Mouse (Mus musculus) kidney, postnatal 0 days (tissue): Measurements from ENCODE around the gene Cdk1. TPM values are rescaled to one million over a fixed set of nuclear protein-coding genes. Genes with fewer than 3 reads are reported as not detected.

ENCODE experiments used
- ATAC-seq: fragments of 200-750 bp; cut with Nextera tagmentation; replicated peaks from 2 replicates; pipeline ENCODE4 v1.8.0; 2017; ENCODE audit warnings: low read depth, moderate number of reproducible peaks, moderate TSS enrichment, moderate library complexity; ENCODE audit not compliant: low FRiP score
- DNase-seq: peaks from one replicate; pipeline ENCODE4 v3.0.0-alpha.2; 2016; ENCODE audit warnings: low spot score
- H3K27ac ChIP-seq: fragments of 300-500 bp; sonication (generic); 2 replicates; pipeline ENCODE4 v1.5.1; 2014; ENCODE audit warnings: mild to moderate bottlenecking
- H3K27me3 ChIP-seq: fragments of 300-500 bp; sonication (generic); 2 replicates; pipeline ENCODE4 v1.6.1; 2014; ENCODE audit warnings: low read length, mixed read lengths; ENCODE audit not compliant: insufficient read depth
- H3K36me3 ChIP-seq: fragments of 300-500 bp; sonication (generic); 2 replicates; pipeline ENCODE4 v1.6.1; 2014; ENCODE audit warnings: low read length, mixed read lengths; ENCODE audit not compliant: insufficient read depth
- H3K4me1 ChIP-seq: fragments of 300-500 bp; sonication (generic); replicated peaks from 2 replicates; pipeline ENCODE4 v1.6.1; 2014; ENCODE audit warnings: antibody characterized with exemption, low read length, mixed read lengths; ENCODE audit not compliant: insufficient read depth
- H3K4me2 ChIP-seq: fragments of 300-500 bp; sonication (generic); 2 replicates; pipeline ENCODE4 v1.6.1; 2014; ENCODE audit warnings: mild to moderate bottlenecking, low read length, moderate library complexity, mixed read lengths
- H3K4me3 ChIP-seq: fragments of 300-500 bp; sonication (generic); replicated peaks from 2 replicates; pipeline ENCODE4 v1.5.1; 2014; ENCODE audit warnings: low read depth, low read length
- H3K9ac ChIP-seq: fragments of 300-500 bp; sonication (generic); 2 replicates; pipeline ENCODE4 v1.6.1; 2014; ENCODE audit warnings: low read depth, low read length
- H3K9me3 ChIP-seq: fragments of 300-500 bp; sonication (generic); replicated peaks from 2 replicates; pipeline ENCODE4 v1.6.1; 2016; ENCODE audit warnings: low read length, inconsistent platforms, mixed read lengths
- CTCF ChIP-seq: IDR thresholded peaks from 2 replicates; pipeline ENCODE4 v1.5.1; 2016; ENCODE audit warnings: antibody characterized with exemption, low read depth, mild to moderate bottlenecking, moderate library complexity
- WGBS: fragments of 180-500 bp; shearing (Covaris S2); extraction: QIAGEN DNeasy Blood & Tissue Kit; methylation state at CpG from one replicate; pipeline ENCODE4 v1.1.7; 2014; 5-methylcytosine and 5-hydroxymethylcytosine counted together
- polyA plus RNA-seq: library from polyadenylated mRNA; unstranded; fragments of >200 nt; fragmentation: Nextera tagmentation; extraction: Ambion mirVana; gene quantifications from 2 replicates; pipeline ENCODE4 v1.2.1, GENCODE M21; 2015

The Cdk1 gene
- polyA plus RNA-seq, 1 experiment from 2014 or later = 230 TPM

- no peaks in the 10 kb centered on the region for H3K27me3 ChIP-seq
- 81% methylated on average over 4 of the region's 4 CpGs for WGBS
- H3K9me3 ChIP-seq = no peaks in the 10 kb centered on the region
- DNase-seq (no peak), ATAC-seq (no peak)
- no peak for TF ChIP-seq CTCF
- H3K27ac ChIP-seq = 0 out of 2 replicates have a peak overlapping the region, but pooled peaks have one; percentile 0
- H3K4me1 ChIP-seq = no peaks in the 10 kb centered on the region
- no peak overlapping the region for H3K4me2 ChIP-seq
- peaks cover 21% of the 10 kb centered on the region for H3K36me3 ChIP-seq
- H3K4me3 ChIP-seq = no peak overlapping the region
- H3K9ac ChIP-seq = no peak overlapping the region
Measured at GRCm38 (mm10) chr10:69335611-69336010, 17.1 kb downstream of the Cdk1 start.

- 71% methylated on average over 7 of the region's 7 CpGs for whole genome bisulfite sequencing
Measured at GRCm38 (mm10) chr10:69335195-69335536, 17.6 kb downstream of the Cdk1 start.

GRCm38 (mm10) chr10:69334271-69335194, 18.2 kb downstream of the Cdk1 start:
- Histone ChIP-seq H3K9ac (no peak overlapping the region), H3K27me3 (no peaks in the 10 kb centered on the region), H3K4me2 (no peak overlapping the region), H3K9me3 (no peaks in the 10 kb centered on the region), H3K4me1 (no peaks in the 10 kb centered on the region), H3K27ac (no peak overlapping the region), H3K36me3 (peaks cover 13% of the 10 kb centered on the region), H3K4me3 (no peak overlapping the region)
- no peak for DNase-seq
- TF ChIP-seq CTCF = no peak
- 70% methylated on average over 16 of the region's 16 CpGs for WGBS
- no peak for ATAC-seq

More at GRCm38 (mm10) chr10:69335195-69335536, 17.6 kb downstream of the Cdk1 start:
- Histone ChIP-seq H3K36me3 (peaks cover 17% of the 10 kb centered on the region), H3K27ac (0 out of 2 replicates have a peak overlapping the region, but pooled peaks have one; percentile 0), H3K27me3 (no peaks in the 10 kb centered on the region), H3K4me1 (no peaks in the 10 kb centered on the region), H3K4me3 (no peak overlapping the region), H3K4me2 (no peak overlapping the region), H3K9me3 (no peaks in the 10 kb centered on the region), H3K9ac (no peak overlapping the region)
- ATAC-seq = no peak
- no peak for DNase-seq
- no peak for TF ChIP-seq CTCF

GRCm38 (mm10) chr10:69333212-69333611, 19.5 kb downstream of the Cdk1 start:
- Histone ChIP-seq H3K4me1 (no peaks in the 10 kb centered on the region), H3K27ac (no peak overlapping the region), H3K4me3 (no peak overlapping the region), H3K4me2 (no peak overlapping the region), H3K9ac (no peak overlapping the region), H3K36me3 (peaks cover 6% of the 10 kb centered on the region; the same call in 1 of the 2 replicates), H3K9me3 (no peaks in the 10 kb centered on the region), H3K27me3 (no peaks in the 10 kb centered on the region)
- ATAC-seq (no peak), DNase-seq (no peak)
- 90% methylated on average over 11 of the region's 11 CpGs for WGBS
- no peak for TF ChIP-seq CTCF

- no peaks in the 10 kb centered on the region for H3K27me3 ChIP-seq
- ATAC-seq (no peak), DNase-seq (no peak)
- no peaks in the 10 kb centered on the region for H3K9me3 ChIP-seq
- no peak overlapping the region for H3K4me2 ChIP-seq
- H3K9ac ChIP-seq = no peak overlapping the region
- no peak overlapping the region for H3K4me3 ChIP-seq
- H3K4me1 ChIP-seq = no peaks in the 10 kb centered on the region
- no peak for TF ChIP-seq CTCF
- 84% methylated on average over 6 of the region's 6 CpGs for WGBS
- H3K27ac ChIP-seq = no peak overlapping the region
- H3K36me3 ChIP-seq = no peaks in the 10 kb centered on the region; the same call in 1 of the 2 replicates
Measured at GRCm38 (mm10) chr10:69331231-69331630, 21.5 kb downstream of the Cdk1 start.

GRCm38 (mm10) chr10:69328656-69329046, 24.1 kb downstream of the Cdk1 start:
- no peak overlapping the region for H3K4me2 ChIP-seq
- no peak overlapping the region for H3K4me3 ChIP-seq
- DNase-seq (no peak), ATAC-seq (no peak)
- no peak for TF ChIP-seq CTCF
- H3K27me3 ChIP-seq = no peaks in the 10 kb centered on the region
- H3K9ac ChIP-seq = no peak overlapping the region
- WGBS = 63% methylated on average over 4 of the region's 4 CpGs
- H3K9me3 ChIP-seq = no peaks in the 10 kb centered on the region
- H3K36me3 ChIP-seq = no peaks in the 10 kb centered on the region
- H3K27ac ChIP-seq = no peak overlapping the region
- H3K4me1 ChIP-seq = no peaks in the 10 kb centered on the region
